Mouse (Mus musculus) left cerebral cortex, postnatal 25 days (tissue): ENCODE measurements at regions not wholly inside any gene's neighbourhood (a gene's known extent, or its start where the extent isn't known, plus 50 kb on each side); places are given as distances from the start of the nearest gene placed in this dataset.

ENCODE experiments used
- DNase-seq, 2 experiments: peaks; one replicate each; pipeline ENCODE4 v3.0.0; 2022; ENCODE audit warnings: low spot score in 2 of 2, mixed read lengths in 1 of 2
- intact Hi-C: fragments of 180-260 bp; cut with DNase I; formaldehyde crosslinking; loops from one replicate; pipeline ENCODE4 v1.15.1; 2025

DNA sequence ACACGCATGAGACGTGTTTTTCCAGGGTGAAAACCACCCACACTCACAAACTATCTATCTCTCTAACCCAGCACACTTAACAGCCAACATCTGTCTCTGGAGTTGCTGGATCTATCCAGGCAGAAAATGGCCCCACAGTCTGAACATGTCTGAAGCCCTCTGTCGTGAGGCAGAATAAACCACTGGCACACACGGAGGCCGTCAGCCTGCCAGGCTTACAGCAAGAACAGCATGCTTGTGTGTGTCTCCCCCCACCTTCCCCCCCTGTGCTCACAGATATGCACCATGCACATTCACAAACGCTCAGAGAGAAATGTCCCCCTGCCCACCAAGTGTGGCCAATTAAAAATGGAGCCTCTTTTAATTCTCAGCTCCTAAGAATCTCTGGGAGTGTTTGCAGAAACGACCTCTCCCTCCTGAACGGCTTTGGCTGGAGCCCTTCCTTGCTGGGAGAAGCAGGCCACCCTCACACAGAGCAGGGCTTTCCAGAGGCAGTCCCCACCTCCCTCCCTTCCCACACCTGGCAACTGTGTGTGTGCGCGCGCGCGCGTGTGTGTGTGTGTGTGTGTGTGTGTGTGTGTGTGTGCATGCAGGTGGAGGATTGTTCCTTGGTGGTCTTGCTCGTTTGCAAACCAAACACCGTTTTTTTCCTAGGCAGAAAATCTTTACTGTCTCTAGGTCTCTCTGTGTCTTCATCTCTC lies 88.7 kb downstream of the Edn3 start:
- no peak for DNase-seq
- intact Hi-C loops: no loop called here

DNA sequence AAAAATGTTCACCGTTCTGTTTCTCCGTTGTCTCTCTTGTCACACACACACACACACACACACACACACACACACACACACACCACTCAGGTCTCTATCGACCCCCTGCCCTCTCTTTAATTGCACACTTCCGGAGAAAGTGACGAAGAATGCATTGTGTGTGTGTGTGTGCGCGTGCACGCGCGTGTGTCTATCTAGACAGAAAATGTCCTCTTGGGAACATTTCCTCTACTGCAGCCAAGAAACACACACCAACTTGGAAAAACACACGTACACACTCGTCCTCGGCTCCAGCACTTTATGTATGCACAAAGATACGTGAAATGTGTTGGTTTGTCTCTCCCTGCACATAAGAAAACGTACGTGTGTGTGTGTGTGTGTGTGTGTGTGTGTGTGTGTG lies 90.4 kb downstream of the Edn3 start:
- DNase-seq: no peak
- intact Hi-C loops: loop anchor here (5.0 kb wide), 1 partner anchor 359 kb away; no protein-coding TSS in a partner anchor

DNA sequence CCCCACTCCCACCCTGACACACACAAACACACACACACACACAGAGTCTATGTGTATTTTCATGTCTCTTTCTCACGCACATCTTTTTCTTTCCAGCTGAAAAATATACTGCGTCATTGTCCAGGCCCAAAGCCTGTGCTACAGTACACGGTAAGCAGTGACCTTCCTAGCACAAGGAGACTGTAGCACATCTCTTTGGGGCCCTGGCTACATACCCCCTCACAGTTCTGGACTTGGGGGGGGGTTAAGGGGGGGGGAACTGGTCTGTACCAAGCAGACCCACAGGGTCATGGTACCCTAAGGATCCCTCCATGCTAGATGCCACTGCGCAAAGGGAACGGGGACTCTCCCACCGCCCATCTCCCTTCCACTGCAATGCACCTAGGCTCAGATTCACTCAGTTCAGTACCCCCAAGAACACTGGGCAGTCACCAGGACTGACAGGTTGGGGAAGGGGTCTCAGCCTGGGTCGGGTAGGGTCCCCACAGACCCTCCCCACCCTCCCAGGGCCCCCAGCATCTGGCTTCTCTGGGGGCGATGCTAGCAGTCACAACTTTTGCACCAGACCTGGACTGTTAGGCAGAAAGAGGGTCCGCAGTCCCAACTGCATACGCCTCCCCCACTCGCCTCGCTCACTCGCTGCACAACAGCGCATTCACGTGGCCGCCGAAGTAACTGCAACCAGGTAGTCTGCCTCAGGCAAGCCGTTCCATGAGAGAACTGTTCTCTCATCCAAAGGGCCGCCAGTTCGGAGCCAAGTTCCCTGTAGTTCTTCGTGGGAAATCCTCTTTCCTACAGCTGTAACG lies 91.3 kb downstream of the Edn3 start:
- intact Hi-C loops: loop anchor here (1.0 to 5.0 kb wide), 2 partner anchors 359 to 539 kb away; no protein-coding TSS in a partner anchor
- DNase-seq: peak; percentile 64 to 69

DNA sequence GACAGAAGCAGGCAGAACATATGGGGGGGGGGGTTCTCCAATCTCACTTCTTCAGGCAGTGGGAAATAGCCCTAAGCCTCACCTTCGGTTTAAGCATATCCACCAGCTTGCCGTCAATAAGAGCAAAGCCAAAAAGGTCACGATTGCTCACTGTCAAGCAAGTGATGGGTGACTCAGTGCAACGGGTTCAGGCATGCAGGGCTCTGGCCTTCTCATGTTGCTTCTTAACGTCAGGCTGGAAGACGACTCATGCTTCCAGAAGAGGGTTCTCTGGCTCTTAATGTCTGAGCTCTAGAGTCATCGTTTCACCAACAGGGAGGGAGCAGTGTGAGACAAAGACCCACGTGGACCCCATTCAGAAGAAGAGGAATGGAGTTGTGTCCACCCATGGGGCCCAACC lies 93.4 kb downstream of the Edn3 start:
- intact Hi-C loops: loop anchor here (5.0 kb wide), 1 partner anchor 361 kb away; no protein-coding TSS in a partner anchor
- DNase-seq: no peak

DNA sequence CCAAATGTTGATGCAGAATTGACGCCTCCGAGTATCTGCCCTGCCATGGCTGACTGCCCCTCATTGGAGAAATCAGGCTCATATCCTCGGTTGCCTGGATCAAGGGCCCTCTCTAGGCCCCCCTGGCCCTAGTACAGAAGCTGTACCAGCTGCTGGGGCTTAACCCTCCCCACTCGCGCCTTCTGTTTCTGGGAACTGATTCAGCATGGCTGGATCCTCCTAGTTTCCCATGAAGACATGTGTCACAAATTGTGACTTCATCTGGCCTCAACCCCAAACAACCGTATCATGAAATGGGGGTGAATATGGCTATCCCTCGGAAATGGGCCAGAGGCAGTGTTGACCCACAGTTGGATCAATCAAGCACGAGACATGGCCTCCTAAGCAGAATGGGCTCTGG lies 95.1 kb downstream of the Edn3 start:
- no peak for DNase-seq
- intact Hi-C loops: loop anchor here (5.0 kb wide), 2 partner anchors 383 to 528 kb away; partner anchors contain the start of gene Prelid3b

DNA sequence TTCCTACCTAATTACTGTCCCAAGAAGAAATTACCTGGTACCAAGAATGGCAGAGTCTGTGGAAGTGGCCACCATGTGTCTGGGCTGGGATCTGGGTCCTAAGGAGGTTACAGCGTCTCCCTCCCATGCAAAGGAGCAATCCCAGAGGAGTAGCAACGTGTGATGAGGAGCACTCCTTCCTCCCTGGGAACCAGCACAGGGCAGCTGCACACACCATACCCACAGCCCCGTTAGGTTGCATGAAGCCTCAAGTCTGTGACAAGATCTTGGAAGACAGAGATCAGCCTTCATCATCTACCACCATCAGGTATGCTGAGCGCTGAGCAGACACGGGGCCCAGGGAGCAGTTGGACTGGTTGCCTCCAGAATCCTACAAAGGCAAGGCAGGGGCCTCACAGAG lies 95.7 kb downstream of the Edn3 start:
- no peak for DNase-seq
- intact Hi-C loops: loop anchor here (5.0 kb wide), 2 partner anchors 384 to 529 kb away; partner anchors contain the start of gene Prelid3b

DNA sequence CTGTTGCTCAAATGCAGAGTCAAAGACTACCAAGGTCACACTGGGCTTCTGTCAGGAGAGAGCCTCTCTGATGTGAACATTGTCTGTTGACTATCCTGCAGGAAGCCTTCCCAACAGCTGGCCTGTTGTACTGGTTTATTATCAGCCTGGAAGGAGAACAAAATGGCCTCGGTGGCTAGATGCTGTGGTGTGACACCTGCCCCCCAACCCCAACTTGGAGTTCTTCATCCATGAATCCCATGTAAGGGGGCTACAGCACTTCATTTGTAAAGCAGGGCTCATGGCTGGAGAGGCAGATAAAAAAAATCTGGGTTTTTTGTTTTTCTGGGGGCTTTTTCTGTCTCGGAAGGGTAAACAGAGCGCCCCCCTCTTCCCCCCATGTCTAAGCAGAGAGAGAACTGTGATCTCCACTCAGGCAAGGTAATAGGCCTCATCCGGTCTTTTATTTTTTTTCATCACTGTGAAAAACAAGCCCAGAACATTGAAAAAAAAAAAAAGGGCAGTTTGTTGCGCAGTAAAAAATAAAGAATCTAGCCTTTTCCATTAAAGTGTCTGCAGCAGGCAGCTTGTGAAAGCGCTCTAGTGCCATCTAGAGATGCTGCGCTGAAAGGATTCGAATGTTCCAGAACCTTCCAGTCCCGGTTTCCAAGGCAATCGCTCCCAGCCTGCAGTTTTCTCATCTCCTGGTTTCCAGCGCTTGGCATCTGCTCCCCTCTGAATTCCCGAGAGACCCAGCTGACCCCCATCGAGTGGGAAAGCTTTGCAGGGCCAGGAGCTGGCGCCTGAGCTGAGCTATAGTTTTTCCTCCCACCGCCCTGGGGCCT lies 97.8 kb downstream of the Edn3 start:
- peak; percentile 79 to 84 for DNase-seq
- intact Hi-C loops: loop anchor here (1.0 to 5.0 kb wide), 5 partner anchors 43 to 546 kb away; partner anchors contain the start of gene Prelid3b

DNA sequence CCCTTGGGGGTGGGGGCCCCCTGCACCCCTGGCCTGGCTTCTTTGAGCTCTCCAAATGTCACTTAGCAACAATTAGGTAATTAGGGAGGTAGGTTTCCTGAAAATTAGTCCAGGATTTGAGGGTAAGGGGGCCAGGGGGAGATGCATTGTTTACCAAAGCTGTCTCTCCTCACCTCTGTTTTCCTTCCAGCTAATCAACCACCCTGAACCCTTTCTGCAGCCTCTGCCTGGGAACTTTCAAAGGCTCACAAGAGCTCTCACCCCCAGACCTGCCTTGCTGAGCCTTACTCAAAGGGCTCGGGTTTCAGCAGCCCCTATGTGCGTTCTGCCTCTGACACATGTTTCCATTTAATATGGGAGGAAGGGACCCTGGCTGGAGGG lies 98.4 kb downstream of the Edn3 start:
- intact Hi-C loops: loop anchor here (1.0 to 5.0 kb wide), 5 partner anchors 42 to 547 kb away; partner anchors contain the start of gene Prelid3b
- no peak for DNase-seq

DNA sequence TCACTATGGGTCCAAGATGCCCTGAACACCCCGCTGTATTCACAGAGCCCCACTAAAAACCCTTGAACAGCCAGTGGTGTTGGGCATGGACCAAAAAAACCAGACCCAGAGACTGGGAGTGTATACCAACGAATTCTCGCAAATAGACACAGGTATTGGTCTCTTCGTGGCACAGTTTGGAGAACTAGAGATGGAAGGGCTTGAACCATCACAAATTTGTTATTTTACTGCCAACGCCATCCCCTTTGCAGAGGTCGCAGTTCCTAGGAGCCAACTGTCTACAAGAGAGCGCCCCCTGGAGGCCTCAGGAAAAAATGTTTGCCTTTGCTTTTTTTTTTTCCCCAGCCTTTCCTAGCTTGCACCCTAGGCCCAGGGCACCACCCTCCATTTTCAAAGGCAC lies 99.1 kb downstream of the Edn3 start:
- DNase-seq: peak in 1 of 2 experiments; percentile 5
- intact Hi-C loops: loop anchor here (2.0 to 5.0 kb wide), 4 partner anchors 41 to 532 kb away; partner anchors contain the start of gene Prelid3b

DNA sequence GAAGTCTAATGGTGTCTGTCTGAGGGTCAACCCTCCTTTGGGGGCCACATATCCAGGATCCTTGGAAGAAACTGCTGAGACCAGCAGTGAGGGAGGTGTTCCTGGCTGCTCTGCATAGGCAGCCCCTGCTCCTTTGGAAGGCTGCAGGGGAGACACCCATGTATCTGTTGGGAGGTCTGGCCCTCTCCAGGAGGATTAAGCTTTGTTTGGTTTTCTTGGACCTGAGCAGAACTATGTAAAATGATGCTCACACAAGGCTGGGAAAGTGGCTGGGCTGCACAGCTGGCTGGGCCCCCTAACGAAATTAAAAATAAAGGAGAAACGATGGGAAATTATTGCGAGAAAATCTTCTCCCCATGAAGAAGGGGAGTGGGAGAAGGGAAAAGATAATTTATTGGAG lies 104.2 kb downstream of the Edn3 start:
- intact Hi-C loops: no loop called here
- DNase-seq: no peak

DNA sequence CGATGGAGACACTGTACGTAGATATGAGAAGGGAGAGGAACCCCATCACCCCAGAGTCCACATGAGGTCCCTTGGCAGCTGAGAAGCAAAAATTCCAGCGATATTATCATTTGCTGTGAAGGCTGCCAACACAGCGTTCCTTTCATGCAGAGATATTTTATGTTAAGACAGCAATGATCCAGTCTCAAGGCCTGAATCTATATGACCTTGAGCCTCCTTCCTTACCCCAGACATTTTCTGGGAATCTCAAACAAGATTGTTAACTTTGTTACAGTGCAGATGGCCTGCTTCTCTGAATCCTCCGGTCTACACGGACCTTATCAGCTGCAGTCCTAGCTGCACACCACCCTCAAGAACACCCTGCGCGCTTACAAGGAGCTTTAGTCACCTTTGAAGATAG lies 106.1 kb downstream of the Edn3 start:
- intact Hi-C loops: no loop called here

DNA sequence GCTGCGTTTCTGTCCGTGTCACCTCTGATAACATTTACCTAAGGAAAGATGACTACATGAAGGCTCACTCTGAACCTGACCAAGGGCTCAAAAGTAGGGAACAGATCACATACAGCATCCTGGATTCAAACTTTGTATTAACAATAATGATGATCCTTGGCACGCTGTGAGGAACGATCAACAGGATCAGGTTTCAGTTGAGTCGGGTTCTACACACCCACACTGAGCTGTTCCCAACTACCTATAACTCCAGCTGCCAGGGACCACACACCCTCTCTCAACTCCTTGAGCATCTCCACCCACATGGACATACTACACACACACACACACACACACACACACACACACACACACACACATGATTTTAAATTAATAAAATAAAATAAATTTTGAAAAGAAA lies 107.0 kb downstream of the Edn3 start:
- intact Hi-C loops: no loop called here

More for the DNA sequence above, 106.1 kb downstream of the Edn3 start:
- no peak for DNase-seq

DNA sequence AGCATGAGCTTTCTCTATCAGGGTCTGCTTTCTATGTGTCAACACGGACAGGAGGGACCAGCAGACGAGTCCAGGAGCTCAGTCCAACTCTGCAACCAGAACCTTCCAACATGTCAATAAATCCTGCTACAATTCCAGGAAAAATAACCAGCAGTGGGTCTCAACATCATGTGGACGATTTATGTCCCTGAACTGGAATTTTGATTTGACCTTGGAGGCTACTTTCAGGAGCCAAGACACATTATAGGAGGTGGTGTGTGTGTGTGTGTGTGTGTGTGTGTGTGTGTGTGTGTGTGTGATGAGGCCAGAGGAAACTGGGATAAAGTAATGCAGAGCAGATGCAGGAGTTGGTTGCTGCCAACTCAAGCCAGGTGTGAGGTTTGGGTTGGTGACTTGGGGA lies 107.8 kb downstream of the Edn3 start:
- intact Hi-C loops: no loop called here
- DNase-seq: no peak

More for the DNA sequence above, 107.0 kb downstream of the Edn3 start:
- no peak for DNase-seq

DNA sequence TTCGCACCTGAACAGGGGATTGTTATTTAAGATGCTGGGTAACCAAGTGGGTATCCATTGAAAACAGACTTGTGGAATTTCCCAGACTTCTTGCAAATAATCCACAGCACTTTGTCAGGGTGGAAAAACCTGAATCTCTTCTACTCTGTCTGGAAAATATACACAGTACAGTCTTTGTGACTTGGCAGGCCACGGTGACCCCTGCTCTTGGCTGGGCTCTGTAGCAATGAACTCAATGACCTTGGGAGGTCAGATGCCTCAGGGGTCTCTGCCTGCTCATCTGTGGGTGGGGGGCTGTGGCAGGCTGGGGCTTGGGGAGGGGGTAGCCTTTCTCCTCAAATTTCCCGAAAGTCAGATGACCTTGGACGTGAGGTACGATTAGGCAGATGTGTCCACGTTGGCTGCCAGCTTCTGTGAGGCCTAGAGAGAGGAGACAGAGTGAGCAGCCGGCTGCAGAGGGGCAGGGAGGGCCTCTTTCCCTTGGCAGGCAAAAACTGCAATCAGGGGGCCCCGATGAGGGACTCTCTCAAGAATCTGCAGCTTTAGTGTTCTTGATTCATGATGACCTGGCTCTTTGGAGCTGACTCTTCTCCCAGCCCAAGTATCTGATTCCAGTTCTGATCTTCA lies 108.4 kb downstream of the Edn3 start:
- no peak for DNase-seq
- intact Hi-C loops: no loop called here

DNA sequence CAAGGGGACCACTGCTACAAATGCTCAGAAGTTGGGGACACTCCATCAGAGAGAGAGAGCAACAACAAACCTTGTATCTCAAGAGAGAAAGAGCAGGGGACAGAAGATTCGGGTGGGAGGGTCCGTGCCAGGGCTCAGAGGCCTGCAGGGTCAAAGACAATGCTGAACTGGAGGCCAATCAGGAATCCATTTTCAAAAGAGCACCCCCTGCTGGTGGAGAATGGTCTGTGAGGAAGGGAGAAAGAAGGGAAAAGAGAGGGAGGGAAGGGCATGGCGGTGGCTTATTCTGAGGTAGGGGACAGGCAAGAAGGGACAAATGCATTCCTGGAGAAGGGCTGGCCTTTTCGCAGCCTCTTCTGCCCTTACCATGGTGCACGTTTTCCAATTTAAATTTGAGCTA lies 109.9 kb downstream of the Edn3 start:
- no peak for DNase-seq

DNA sequence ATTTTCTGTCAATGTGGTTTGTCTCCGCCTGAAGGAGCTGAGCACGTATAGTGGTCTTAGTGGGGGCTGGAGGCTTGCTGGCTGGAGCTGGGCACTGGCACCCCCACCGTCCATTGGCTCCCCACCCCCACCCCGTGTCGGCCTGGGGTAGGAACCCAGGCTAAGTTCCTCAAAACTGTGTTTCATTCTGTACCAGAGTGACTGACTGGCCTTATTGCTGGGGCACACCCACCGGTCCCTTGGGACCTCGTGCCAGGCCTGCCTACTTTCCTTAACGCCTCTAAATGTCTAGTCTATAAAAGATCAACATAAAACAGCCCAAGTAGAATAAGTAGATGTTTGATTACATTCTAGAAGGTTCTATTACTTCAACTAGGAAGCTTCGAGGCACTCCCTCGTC lies 110.8 kb downstream of the Edn3 start:
- no peak for DNase-seq
- intact Hi-C loops: no loop called here

More for the DNA sequence above, 109.9 kb downstream of the Edn3 start:
- intact Hi-C loops: no loop called here

DNA sequence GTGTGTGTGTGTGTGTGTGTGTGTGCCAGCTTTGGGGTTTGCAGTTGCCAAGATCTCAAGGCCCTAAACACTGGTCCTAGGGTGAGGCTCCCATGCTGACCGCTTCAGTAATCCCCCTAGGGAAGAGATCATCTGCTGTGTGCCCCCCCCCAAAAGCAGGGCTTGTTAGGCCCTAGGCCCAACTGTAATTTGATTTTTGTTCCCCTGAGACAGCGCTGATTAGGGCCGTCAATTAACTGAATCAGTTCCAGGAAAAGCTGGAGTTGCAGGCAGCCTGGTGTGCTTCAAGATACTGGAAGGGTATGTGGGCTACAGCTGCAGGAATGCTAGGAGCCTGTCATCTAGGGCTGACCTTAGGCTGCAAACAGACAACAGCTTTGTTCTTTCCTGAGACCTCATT lies 111.4 kb downstream of the Edn3 start:
- DNase-seq: no peak
- intact Hi-C loops: no loop called here

DNA sequence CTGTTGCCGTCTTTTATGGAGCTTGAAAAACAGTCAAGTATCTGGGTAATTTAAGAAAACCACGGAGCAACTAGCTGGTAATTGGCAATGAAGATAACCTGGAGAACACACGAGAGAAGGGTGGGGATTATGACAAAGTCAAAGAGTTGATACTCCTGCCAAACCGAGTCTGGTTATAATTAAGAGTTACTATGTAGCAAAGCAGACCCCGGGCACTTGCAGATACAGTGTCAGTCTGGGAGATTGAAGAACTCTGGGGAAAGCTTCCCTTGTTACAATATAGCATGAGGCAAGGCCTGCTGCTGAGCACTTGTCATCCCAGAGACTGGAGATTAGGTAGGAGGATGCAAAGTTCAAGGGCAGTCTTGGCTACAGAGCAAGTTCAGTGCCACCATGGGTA lies 116.5 kb downstream of the Edn3 start:
- intact Hi-C loops: no loop called here
- no peak for DNase-seq

DNA sequence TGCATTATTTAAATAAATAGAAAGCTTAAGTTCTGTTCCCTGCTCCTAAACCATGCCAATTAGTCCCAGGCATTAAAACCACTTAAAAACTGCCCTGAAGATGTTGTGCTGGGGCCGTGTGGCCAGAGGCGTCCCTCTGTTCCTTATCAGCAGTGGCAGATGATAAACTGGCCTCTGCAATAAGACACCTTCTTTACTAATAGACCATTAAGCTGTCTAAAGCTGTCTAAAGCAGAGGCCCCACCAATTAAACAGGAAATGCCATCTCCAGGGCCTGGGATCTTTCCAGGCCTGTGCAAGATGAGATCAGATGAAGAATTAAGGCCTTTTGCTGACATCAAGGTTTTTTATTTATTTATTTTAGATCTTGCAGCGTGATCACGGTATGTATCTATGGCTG lies 118.6 kb downstream of the Edn3 start:
- DNase-seq: no peak
- intact Hi-C loops: no loop called here
